Mouse (Mus musculus): ENCODE measurements around the gene Pycr1. TPM values are rescaled to one million over a fixed set of nuclear protein-coding genes. Genes with fewer than 3 reads are reported as not detected.

Pycr1 gene
- total and polyA plus RNA-seq, 3 experiments: 21.0 to 75.3 (median 32.3) TPM

- Histone ChIP-seq H3K79me2 (replicated peaks; ENCODE audit: control insufficient read depth, extremely low read depth, insufficient read depth, poor library complexity, severe bottlenecking) (peaks cover 22% of the 10 kb centered on the region), H3K36me3 (replicated peaks in 1 of 2; ENCODE audit: control insufficient read depth in 1 of 2, insufficient read depth in 1 of 2, low read length in 1 of 2) (peaks cover 62 to 79% of the 10 kb centered on the region in 2 experiments), H3K4me2 (ENCODE audit: insufficient read depth, low read depth, poor library complexity, severe bottlenecking) (no peak overlapping the region), H3K27me3 (replicated peaks) (no peaks in the 10 kb centered on the region), H3K4me3 (replicated peaks in 1 of 3; ENCODE audit: low read depth in 2 of 3, low read length in 2 of 3, poor library complexity in 1 of 3) (no peak overlapping the region), H3K27ac (ENCODE audit: insufficient read depth, low read depth) (no peak overlapping the region), H3K9me3 (replicated peaks; ENCODE audit: low read length) (no peaks in the 10 kb centered on the region), H3K4me1 (ENCODE audit: control insufficient read depth in 1 of 2, insufficient read depth in 2 of 2) (peaks cover 8 to 41% of the 10 kb centered on the region in 2 experiments), H3K9ac (ENCODE audit: insufficient read depth, low read depth) (no peak overlapping the region)
- dilution Hi-C loops (cut with MboI; ENCODE audit: extremely low pct_ligation_motif_present, extremely low pct_unique_long_range_greater_than_20kb, low sequenced_read_pairs): no loop called here
- no peak for DNase-seq (ENCODE audit: extremely low read depth)
- TF ChIP-seq RAD21 (IDR thresholded peaks at IDR 0.05; ENCODE audit: low read depth, low read length): no peak
- no peak for TF ChIP-seq CHD1 (IDR thresholded peaks at IDR 0.05; ENCODE audit: low read depth, low read length)
- TF ChIP-seq MAFK (IDR thresholded peaks at IDR 0.05; ENCODE audit: insufficient replicate concordance, low read length): no peak
- TF ChIP-seq KAT2A (IDR thresholded peaks at IDR 0.05; ENCODE audit: insufficient replicate concordance, low read length): no peak
- TF ChIP-seq SMC3 (IDR thresholded peaks at IDR 0.05; ENCODE audit: low read depth, low read length): no peak
- TF ChIP-seq TBP (conservative IDR thresholded peaks at IDR 0.05; ENCODE audit: low read depth, low read length): no peak
- TF ChIP-seq HCFC1 (IDR thresholded peaks at IDR 0.05; ENCODE audit: low read depth, low read length): no peak
- no peak for TF ChIP-seq POLR2A (IDR thresholded peaks at IDR 0.05; ENCODE audit: low read depth, low read length)
- TF ChIP-seq EP300 (IDR thresholded peaks at IDR 0.05; ENCODE audit: low read length): no peak
- no peak for TF ChIP-seq USF2 (conservative IDR thresholded peaks at IDR 0.05; ENCODE audit: low read depth, low read length)
- no peak for TF ChIP-seq NELFE (IDR thresholded peaks at IDR 0.05; ENCODE audit: low read depth, low read length)
- TF ChIP-seq GABPA (IDR thresholded peaks at IDR 0.05; ENCODE audit: insufficient replicate concordance, low read depth, low read length): no peak
- TF ChIP-seq E2F4 (IDR thresholded peaks at IDR 0.05; ENCODE audit: insufficient replicate concordance, low read depth, low read length): no peak
- in situ Hi-C loops (cut with MboI; ENCODE audit: low pct_ligation_motif_present, low pct_unique_long_range_greater_than_20kb, low sequenced_read_pairs): no loop called here
Measured at GRCm38 (mm10) chr11:120613481-120613972, 30.0 kb downstream of the Pycr1 start.

GRCm38 (mm10) chr11:120612763-120613162 is 30.8 kb downstream of the Pycr1 start:
- in situ Hi-C loops (cut with MboI; ENCODE audit: low pct_ligation_motif_present, low pct_unique_long_range_greater_than_20kb, low sequenced_read_pairs): no loop called here
- peak; percentile 67 for DNase-seq (ENCODE audit: extremely low read depth)

More at GRCm38 (mm10) chr11:120612763-120613162, 30.8 kb downstream of the Pycr1 start:
- Histone ChIP-seq H3K4me2 (ENCODE audit: insufficient read depth, low read depth, poor library complexity, severe bottlenecking) (no peak overlapping the region), H3K36me3 (replicated peaks in 1 of 2; ENCODE audit: control insufficient read depth in 1 of 2, insufficient read depth in 1 of 2, low read length in 1 of 2) (peaks cover 61 to 80% of the 10 kb centered on the region in 2 experiments), H3K79me2 (replicated peaks; ENCODE audit: control insufficient read depth, extremely low read depth, insufficient read depth, poor library complexity, severe bottlenecking) (peaks cover 22% of the 10 kb centered on the region), H3K4me1 (ENCODE audit: control insufficient read depth in 1 of 2, insufficient read depth in 2 of 2) (peaks cover 8 to 34% of the 10 kb centered on the region in 2 experiments), H3K9ac (ENCODE audit: insufficient read depth, low read depth) (no peak overlapping the region), H3K4me3 (replicated peaks in 1 of 3; ENCODE audit: low read depth in 2 of 3, low read length in 2 of 3, poor library complexity in 1 of 3) (no peak overlapping the region), H3K9me3 (replicated peaks; ENCODE audit: low read length) (no peaks in the 10 kb centered on the region), H3K27me3 (replicated peaks) (no peaks in the 10 kb centered on the region), H3K27ac (ENCODE audit: insufficient read depth, low read depth) (no peak overlapping the region)
- dilution Hi-C loops (cut with MboI; ENCODE audit: extremely low pct_ligation_motif_present, extremely low pct_unique_long_range_greater_than_20kb, low sequenced_read_pairs): no loop called here
- TF ChIP-seq BHLHE40 (IDR thresholded peaks at IDR 0.05; ENCODE audit: low read depth, low read length) (no peak), ETS1 (conservative IDR thresholded peaks at IDR 0.05; ENCODE audit: low read depth, low read length) (no peak), MAX (IDR thresholded peaks at IDR 0.05; ENCODE audit: low read length) (no peak), SMC3 (IDR thresholded peaks at IDR 0.05; ENCODE audit: low read depth, low read length) (peak; percentile 73), TBP (conservative IDR thresholded peaks at IDR 0.05; ENCODE audit: low read depth, low read length) (no peak), CHD1 (IDR thresholded peaks at IDR 0.05; ENCODE audit: low read depth, low read length) (no peak), ZNF384 (IDR thresholded peaks at IDR 0.05; ENCODE audit: low read depth, low read length) (no peak), NRF1 (IDR thresholded peaks at IDR 0.05; ENCODE audit: low read depth, low read length) (0 out of 2 replicates have a peak, but pooled peaks have one; percentile 17), USF1 (IDR thresholded peaks at IDR 0.05; ENCODE audit: low read depth, low read length) (no peak), POLR2A (IDR thresholded peaks at IDR 0.05; ENCODE audit: low read depth, low read length) (no peak), JUN (IDR thresholded peaks at IDR 0.05; ENCODE audit: insufficient read depth, low read depth, low read length) (no peak), RAD21 (IDR thresholded peaks at IDR 0.05; ENCODE audit: low read depth, low read length) (peak; percentile 73), KAT2A (IDR thresholded peaks at IDR 0.05; ENCODE audit: insufficient replicate concordance, low read length) (no peak), UBTF (IDR thresholded peaks at IDR 0.05; ENCODE audit: low read depth, low read length) (no peak), MEF2A (IDR thresholded peaks at IDR 0.05; ENCODE audit: borderline replicate concordance, low read depth, low read length) (no peak), ZMIZ1 (IDR thresholded peaks at IDR 0.05; ENCODE audit: low read depth, low read length) (no peak), IRF4 (IDR thresholded peaks at IDR 0.05; ENCODE audit: low read depth, low read length) (no peak), RCOR1 (conservative IDR thresholded peaks at IDR 0.05; ENCODE audit: low read depth, low read length) (no peak), MXI1 (IDR thresholded peaks at IDR 0.05; ENCODE audit: low read depth, low read length) (no peak), USF2 (conservative IDR thresholded peaks at IDR 0.05; ENCODE audit: low read depth, low read length) (no peak), CTCF (conservative IDR thresholded peaks at IDR 0.05 in 1 of 2, IDR thresholded peaks at IDR 0.05 in 1 of 2; ENCODE audit: low read depth in 2 of 2, low read length in 2 of 2) (peak; percentile 40 to 82; a peak in 2 of 4 replicates), MAFK (IDR thresholded peaks at IDR 0.05; ENCODE audit: insufficient replicate concordance, low read length) (no peak), POLR2AphosphoS2 (IDR thresholded peaks at IDR 0.05; ENCODE audit: low read depth, low read length) (no peak)
